Mouse (Mus musculus): ENCODE measurements at regions not wholly inside any gene's neighbourhood (a gene's known extent, or its start where the extent isn't known, plus 50 kb on each side); places are given as distances from the start of the nearest gene placed in this dataset.
A peak's percentile ranks its signal among the peaks of the same experiment; 100 is the strongest.
"Not testable (repeated sequence)": the region's sequence is repeated elsewhere in the genome, so short reads cannot be mapped to it uniquely, and the experiment has no call there.

DNA sequence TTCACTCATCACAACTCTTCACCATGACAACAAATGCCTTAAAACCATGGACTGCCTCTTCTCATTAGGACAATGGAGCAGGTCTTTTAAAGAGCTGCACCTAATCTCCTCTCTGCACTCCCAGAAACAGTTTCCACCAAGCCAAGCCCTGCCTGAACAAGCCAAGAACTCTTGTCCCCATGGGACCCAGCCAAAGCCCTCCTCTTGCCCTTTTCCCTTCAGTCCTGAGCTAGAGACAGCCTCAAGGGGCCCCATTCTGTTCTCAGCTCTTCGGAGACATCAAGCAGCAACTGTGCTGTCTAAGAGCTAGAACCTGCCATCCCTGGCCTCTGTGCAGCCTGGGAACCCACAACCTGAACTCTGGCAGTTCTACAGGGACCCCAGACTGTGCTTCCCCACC lies 345.0 kb upstream of the Irak1bp1 start:
- no peak for DNase-seq

DNA sequence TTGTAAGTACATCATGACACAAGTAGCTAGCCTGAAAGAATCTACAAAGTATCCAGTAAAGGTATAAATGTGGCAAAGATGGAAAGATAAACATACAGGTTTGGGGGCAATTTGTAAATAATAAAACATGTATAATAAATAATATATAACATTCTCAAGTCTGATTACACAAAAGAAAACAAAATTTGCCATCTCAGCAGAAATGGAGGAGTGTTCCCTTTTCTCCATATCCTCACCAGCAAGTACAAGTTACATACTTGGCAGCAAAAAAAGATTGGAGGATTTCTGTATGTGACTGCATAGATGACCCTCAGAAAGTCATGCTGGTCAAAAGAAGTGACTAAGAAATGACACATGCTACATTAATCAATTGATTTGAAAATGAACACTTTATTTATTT lies 335.9 kb upstream of the Irak1bp1 start:
- no peak for DNase-seq

GRCm38 (mm10) chr9:82510014-82510413 lies 319.3 kb upstream of the Irak1bp1 start:
- no peak for DNase-seq

DNA sequence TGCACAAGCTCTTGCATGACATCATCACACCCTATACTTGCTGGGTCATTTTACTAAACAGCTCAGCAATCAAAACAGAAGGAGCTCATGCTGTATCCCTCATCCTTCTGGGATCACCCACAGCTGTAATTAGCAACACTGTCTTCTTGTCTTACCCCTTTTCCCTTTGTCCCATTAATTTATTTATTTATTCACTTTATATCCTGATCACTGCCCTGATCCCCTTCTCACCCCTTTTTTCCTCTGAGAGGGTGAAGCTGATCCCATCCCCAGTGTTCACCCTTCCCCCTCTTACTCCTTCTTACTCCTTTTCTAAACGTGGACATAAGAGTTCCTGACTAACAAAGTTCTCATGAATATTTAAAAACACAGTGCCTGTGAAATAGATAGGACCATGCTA lies 310.3 kb upstream of the Irak1bp1 start:
- DNase-seq, result no peak

DNA sequence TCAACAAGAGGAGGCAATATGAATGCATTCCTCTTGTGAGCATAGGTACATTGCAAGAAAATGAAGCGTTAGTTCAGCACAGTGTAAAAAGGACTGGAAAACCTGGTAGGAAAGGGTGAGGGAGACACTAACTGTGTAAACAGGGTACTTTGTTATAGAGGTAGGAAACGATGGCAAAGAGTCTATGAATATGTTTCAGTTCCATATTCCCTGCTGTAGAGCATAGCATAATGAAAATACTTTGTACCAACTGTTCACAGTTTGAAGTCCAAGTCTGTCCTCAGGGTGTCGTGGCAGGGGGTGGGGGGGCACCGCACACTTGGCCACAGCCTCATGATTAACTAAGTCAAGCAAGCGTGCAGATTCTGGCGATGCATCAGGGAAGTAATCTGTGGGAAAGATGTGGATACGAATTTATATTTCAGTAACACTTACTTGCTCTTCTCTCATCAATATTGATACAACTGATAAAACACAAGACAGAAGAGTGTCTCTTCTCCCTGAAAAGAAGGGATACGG lies 301.4 kb upstream of the Irak1bp1 start:
- DNase-seq, result peak; percentile 9 to 20

GRCm38 (mm10) chr9:82552726-82553125 lies 276.6 kb upstream of the Irak1bp1 start:
- no peak for DNase-seq

- DNase-seq, result no peak
Measured at GRCm38 (mm10) chr9:82553213-82553612, 276.1 kb upstream of the Irak1bp1 start.

DNA sequence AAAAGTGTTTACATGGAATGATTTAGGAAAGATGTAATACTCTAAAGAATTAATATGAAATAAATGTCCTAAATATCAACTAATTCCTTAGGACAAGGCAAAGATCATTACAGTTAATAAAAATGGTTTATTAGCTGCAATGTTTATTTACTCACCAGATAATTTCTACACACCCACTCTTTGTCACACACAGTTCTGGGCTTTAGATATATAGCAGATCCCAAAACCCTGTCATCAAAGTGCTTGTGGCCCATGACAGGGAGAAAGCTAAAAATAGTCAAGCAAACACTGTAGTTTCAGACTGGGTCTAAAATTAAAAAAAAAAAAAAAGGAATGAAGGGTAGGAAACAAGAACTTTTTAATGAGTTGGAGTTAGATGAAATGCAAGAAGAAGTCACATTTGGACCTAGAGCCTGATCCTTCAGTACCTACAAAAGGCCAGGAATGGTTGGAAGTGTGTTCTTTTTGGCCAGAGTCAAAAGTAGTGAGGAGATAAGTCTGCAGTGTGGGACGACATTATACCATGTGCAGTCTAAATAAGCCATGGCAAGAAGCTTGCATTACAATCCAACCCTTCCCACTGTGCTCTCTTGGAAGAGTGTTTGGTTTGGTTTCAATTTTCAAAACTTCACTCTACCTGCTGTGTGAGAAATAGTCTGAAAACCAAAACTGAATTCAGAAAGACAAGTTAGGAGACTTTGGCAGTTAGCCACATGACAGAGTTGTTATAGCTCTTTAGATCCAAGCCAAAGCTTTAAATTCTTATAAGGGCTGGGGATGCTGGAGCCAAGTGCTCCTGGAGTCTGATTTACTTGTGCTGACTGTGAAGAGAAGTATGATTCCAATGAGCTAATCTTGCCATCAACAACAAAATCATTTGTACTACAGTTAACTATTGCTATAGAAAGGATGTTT lies 266.5 kb upstream of the Irak1bp1 start:
- no peak for DNase-seq

GRCm38 (mm10) chr9:82581373-82582018 lies 247.8 kb upstream of the Irak1bp1 start:
- DNase-seq, result no peak

- DNase-seq, result no peak
Measured at GRCm38 (mm10) chr9:82609111-82609510, 220.2 kb upstream of the Irak1bp1 start.

GRCm38 (mm10) chr9:82609946-82610345 lies 219.4 kb upstream of the Irak1bp1 start:
- DNase-seq, result peak in 1 of 2 experiments; percentile 1

- DNase-seq, result no peak
Measured at GRCm38 (mm10) chr9:82612526-82612925, 216.8 kb upstream of the Irak1bp1 start.

- DNase-seq, result no peak
Measured at GRCm38 (mm10) chr9:82632411-82632810, 196.9 kb upstream of the Irak1bp1 start.

- no peak for DNase-seq
Measured at GRCm38 (mm10) chr9:82640277-82640676, 189.1 kb upstream of the Irak1bp1 start.

DNA sequence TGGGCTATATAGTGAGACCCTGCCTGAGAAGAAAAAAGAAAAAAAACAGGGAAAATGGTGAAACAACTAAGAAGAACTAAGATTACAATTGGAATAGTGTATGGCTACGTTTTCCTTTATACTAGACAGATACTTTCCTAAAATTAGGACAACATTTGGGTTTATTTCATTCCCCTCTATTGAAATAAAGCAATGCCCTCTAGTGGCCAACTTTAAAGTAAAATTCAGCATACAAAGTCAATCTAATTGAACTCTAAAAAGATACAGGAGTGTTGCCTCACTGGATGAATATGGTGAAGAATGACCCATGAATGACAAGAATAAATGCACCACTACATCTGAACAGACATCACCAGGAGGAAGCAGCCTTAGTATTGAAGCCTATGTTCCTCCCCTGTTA lies 185.4 kb upstream of the Irak1bp1 start:
- no peak for DNase-seq

DNA sequence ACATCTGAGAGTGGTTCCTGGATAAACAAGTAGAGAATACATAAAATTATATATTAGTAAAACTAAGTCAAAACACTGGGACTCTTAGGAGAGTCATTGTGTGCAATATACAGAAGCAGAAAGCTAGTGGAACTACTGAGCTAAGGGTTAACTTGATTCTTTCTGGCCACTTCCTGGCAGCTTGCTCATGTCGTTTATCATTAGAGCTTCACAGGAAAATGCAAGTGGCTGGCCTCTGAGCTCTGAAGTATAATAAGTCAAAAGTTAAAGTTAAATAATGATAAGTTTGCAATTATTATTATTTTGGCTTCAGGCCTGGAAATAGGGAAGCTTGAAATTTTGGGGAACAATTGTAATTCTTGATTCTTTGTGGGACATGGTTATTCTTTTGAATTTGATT lies 173.8 kb upstream of the Irak1bp1 start:
- not testable (repeated sequence) for DNase-seq

DNA sequence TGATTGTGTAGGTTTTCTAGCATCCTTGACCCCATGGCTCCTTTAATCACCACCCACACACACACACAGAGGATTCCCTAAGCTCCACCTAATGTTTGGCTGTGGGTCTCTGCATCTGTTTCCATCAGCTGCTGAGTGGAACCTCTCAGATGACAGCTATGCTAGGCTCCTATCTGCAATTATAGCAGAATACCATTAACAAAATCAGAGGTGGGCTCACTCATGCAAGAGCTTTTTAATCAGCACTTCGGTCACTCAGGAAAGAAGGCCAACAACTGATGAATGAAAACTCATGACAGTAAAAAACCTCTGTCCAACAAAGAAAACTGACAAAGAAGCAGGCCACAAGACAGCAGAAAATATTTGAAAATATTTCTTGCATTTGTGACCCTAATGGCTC lies 147.1 kb upstream of the Irak1bp1 start:
- DNase-seq, result no peak

- DNase-seq, result no peak
Measured at GRCm38 (mm10) chr9:82709411-82709983, 119.8 kb upstream of the Irak1bp1 start.

- DNase-seq, result no peak
Measured at GRCm38 (mm10) chr9:82709991-82710593, 119.2 kb upstream of the Irak1bp1 start.

DNA sequence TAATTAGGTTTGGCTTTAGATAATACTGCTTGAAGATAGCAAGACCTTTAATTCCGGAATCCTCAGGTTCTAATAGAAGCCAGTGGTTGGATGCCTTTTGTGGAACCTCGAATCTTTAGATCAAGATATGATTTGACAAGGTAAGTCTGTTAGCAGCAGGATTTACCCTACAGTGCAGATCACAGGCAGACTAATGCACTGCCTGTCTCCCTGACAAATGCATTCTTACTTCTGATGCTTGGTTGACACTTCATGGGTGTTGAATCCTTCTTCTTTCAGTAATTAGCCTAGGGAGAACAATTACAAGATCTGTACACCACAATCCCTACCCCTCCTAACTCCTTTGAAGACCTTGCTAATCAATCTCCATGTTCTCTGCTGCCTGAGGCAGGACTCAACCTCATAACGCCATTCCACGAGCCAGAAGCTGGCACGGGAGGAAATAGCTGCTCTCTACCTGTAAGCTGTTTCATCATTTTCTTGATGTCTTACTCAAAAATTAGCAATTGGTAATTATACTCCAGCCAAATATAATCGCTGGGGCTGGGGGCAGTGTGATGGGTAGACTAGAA lies 118.3 kb upstream of the Irak1bp1 start:
- no peak for DNase-seq

DNA sequence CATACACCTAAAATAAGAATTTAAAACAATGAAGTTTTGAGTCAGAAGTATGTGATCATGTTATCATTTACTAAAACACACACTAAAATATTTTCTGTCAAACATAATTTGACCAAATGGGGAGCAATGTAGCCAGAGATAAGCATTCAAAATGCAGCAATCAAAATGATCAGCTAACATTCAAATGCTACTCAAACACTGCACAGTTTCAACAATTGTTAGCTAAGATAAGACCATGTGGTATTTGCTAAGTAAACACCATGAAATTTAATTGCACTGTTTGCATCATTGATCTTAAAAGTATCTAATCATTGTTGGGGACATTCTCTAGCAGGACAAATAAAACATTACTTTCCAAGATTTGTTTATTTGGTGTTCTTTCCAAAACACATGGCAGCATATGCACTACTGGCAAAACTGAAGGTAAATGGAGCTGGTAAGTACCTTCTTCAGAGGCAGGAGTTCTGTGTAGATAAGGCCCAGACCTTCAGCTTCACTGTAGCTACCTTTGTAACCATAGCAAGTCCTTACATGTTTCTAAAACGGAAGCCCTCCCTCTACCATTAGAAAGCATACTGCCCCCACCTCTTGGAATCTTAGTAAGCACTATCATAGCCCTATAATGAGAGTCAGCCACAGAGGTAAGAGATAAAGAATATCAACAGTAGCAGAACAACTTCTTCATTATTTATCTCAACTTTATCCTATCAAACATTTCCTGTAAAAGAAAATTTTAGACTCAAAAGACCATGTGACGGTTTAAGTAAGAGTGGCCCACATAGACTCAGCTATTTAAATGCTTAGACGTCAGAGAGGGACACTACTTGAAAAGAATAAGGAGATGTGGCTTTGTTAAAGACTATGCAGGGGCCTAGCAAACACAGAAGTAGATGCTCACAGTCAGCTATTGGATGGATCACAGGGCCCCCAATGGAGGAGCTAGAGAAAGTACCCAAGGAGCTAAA lies 116.3 kb upstream of the Irak1bp1 start:
- no peak for DNase-seq

- no peak for DNase-seq
Measured at GRCm38 (mm10) chr9:82728652-82729051, 100.7 kb upstream of the Irak1bp1 start.

Measured in cerebellum, postnatal 36 days (tissue).